Mouse (Mus musculus) lung, postnatal 0 days (tissue): ENCODE data around the gene Taf6.

Experiments used
- CTCF ChIP-seq: IDR thresholded peaks from 2 replicates; pipeline ENCODE4 v1.5.1; 2016; ENCODE audit warnings: antibody characterized with exemption, mild to moderate bottlenecking
- EP300 ChIP-seq: IDR thresholded peaks from 2 replicates; pipeline ENCODE4 v1.6.1; 2016; ENCODE audit warnings: antibody characterized with exemption, mild to moderate bottlenecking, control low read depth

- TF ChIP-seq EP300 (peak; percentile 57), CTCF (peak; percentile 48)
Observed at GRCm38 (mm10) chr5:138170936-138171561, 16.2 kb downstream of the Taf6 start.
